Mouse (Mus musculus) ES-Bruce4 (cell line): ENCODE data around the gene Nbeal2.

Experiments used
- CTCF ChIP-seq: IDR thresholded peaks from one replicate; pipeline ENCODE4 v1.8.1; 2011; ENCODE audit warnings: low read depth, low read length
- POLR2A ChIP-seq: IDR thresholded peaks from one replicate; pipeline ENCODE4 v1.8.1; 2011; ENCODE audit warnings: low read length; ENCODE audit not compliant: insufficient read depth

DNA sequence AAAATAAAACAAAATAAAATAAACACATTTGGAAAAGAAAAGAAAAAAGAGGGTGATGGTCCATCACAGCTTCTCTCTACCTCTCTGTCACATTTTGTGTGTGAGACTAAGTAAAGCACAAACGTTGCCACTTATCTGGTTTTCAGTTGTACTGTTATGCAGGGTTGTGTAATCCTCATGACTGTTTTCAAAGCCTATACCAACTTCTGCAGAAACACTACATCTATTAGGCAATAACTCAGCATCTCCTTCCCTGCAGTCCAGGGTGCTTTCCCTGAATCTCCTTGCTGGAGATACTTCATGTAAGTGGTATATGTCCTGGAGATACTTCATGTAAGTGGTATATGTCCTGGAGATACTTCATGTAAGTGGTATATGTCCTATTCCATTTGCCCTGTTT is 8.9 kb upstream of the Nbeal2 start:
- TF ChIP-seq POLR2A, result no peak
- TF ChIP-seq CTCF, result no peak
